Mouse (Mus musculus) forebrain, postnatal 0 days (tissue): ENCODE measurements around the gene Wwc2. TPM values are rescaled to one million over a fixed set of nuclear protein-coding genes. Genes with fewer than 3 reads are reported as not detected.

ENCODE experiments used
- ATAC-seq: fragments of 200-750 bp; cut with Nextera tagmentation; 2 replicates; pipeline ENCODE4 v1.8.0; 2017; ENCODE audit warnings: mild to moderate bottlenecking, moderate library complexity
- DNase-seq: peaks from one replicate; pipeline ENCODE4 v3.0.0-alpha.2; 2015
- H3K27ac ChIP-seq: fragments of 300-500 bp; sonication (generic); 2 replicates; pipeline ENCODE4 v1.5.1; 2014; ENCODE audit warnings: low read depth, mild to moderate bottlenecking, antibody characterized with exemption, low read length, moderate library complexity, mixed read lengths
- H3K27me3 ChIP-seq: fragments of 300-500 bp; sonication (generic); 2 replicates; pipeline ENCODE4 v1.6.1; 2014; ENCODE audit warnings: mild to moderate bottlenecking, low read length, mixed read lengths; ENCODE audit not compliant: insufficient read depth
- H3K36me3 ChIP-seq: fragments of 300-500 bp; sonication (generic); 2 replicates; pipeline ENCODE4 v1.6.1; 2014; ENCODE audit warnings: mild to moderate bottlenecking, moderate library complexity; ENCODE audit not compliant: insufficient read depth
- H3K4me1 ChIP-seq: fragments of 300-500 bp; sonication (generic); 2 replicates; pipeline ENCODE4 v1.6.1; 2014; ENCODE audit warnings: antibody characterized with exemption; ENCODE audit not compliant: insufficient read depth
- H3K4me2 ChIP-seq: fragments of 300-500 bp; sonication (generic); 2 replicates; pipeline ENCODE4 v1.6.1; 2014; ENCODE audit warnings: low read depth, mild to moderate bottlenecking, moderate library complexity
- H3K4me3 ChIP-seq: fragments of 300-500 bp; sonication (generic); 2 replicates; pipeline ENCODE4 v1.5.1; 2014; ENCODE audit warnings: low read depth, low read length, mixed read lengths
- H3K9ac ChIP-seq: fragments of 300-500 bp; sonication (generic); 2 replicates; pipeline ENCODE4 v1.6.1; 2014; ENCODE audit warnings: mild to moderate bottlenecking
- H3K9me3 ChIP-seq: fragments of 300-500 bp; sonication (generic); 2 replicates; pipeline ENCODE4 v1.6.1; 2016; ENCODE audit warnings: low read length
- CTCF ChIP-seq: sonication (generic); IDR thresholded peaks from 2 replicates; pipeline ENCODE4 v1.5.1; 2016; ENCODE audit warnings: antibody characterized with exemption, control low read depth, low read depth
- WGBS: fragments of 180-500 bp; shearing (Covaris S2); extraction: QIAGEN DNeasy Blood & Tissue Kit; methylation state at CpG from one replicate; pipeline ENCODE4 v1.1.7; 2014; 5-methylcytosine and 5-hydroxymethylcytosine counted together
- polyA plus RNA-seq: library from polyadenylated mRNA; unstranded; fragments of >200 nt; fragmentation: Nextera tagmentation; extraction: Ambion mirVana; gene quantifications from 2 replicates; pipeline ENCODE4 v1.2.1, GENCODE M21; 2015
- total RNA-seq: library from RNA; depleted of rRNA; stranded (reverse); fragments of >200 nt; gene quantifications from 2 replicates; pipeline ENCODE4 v1.2.3, GENCODE M21; 2014

Wwc2 gene
- total and polyA plus RNA-seq, 2 experiments from 2014 or later: 4.7 to 8.4 TPM

DNA sequence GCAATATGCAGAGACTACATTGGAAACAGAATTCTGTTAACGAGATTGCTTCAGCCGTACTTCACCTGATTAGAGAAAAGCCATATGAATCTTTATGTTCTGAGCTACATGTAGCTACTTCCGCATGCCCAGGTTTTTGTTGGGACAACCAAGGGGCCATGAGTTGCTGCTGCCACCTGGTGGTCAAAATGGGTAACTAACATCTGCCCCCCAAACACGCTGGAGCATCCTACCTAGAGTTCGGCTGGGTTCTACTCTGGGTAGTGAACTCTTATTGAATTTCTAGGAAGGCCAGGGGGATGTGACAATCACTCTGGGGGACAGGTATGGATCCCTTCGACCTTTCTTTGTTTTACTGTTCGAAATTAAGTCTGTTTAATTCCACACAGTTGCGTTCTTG, 25.8 kb upstream of the Wwc2 start:
- Histone ChIP-seq H3K9me3 (no peaks in the 10 kb centered on the region), H3K4me3 (no peak overlapping the region), H3K36me3 (no peaks in the 10 kb centered on the region), H3K9ac (no peak overlapping the region), H3K4me2 (no peak overlapping the region), H3K4me1 (no peaks in the 10 kb centered on the region), H3K27me3 (no peaks in the 10 kb centered on the region), H3K27ac (no peak overlapping the region)
- DNase-seq: peak; percentile 83
- WGBS: 20% methylated on average over 8 of the region's 8 CpGs
- ATAC-seq: no peak
- peak; percentile 95 for TF ChIP-seq CTCF

DNA sequence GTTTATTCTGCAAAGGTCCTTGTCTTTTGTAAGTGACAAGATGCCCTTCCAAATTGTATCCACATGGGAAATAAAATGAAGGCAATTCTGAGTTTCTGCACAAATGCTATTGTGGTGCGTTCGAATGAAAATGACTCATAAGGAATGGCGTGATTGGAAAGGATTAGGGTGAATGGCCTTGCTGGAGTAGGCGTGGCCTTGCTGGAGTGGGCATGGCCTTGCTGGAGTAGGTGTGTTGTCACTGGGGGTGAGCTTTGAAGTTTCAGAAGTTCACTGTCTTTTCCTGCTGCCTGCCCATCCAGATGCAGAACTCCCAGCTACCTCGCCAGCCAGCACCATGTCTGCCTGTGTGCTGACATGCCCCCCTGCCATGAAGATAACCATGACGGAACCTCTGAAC, 23.7 kb upstream of the Wwc2 start:
- WGBS: 87% methylated on average over 6 of the region's 6 CpGs

DNA sequence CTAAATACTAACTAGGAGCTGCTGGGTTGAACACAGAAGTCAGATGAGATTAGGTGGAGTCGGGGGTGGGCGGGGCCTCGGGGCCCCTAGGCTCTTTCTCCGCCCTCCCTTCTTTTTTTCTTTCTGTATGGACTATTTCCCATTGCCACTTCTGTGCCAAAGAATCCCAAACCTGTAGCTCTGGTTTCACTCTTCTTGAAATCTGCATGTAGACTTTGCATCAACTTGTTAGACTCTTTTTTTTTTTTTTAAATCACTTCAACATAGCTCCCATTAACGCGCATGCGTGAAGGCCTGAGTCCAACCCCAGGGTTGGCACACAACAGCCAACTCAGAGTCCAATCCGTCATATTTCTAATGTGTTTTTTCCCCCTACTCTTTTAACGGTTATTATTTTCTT, 22.6 kb upstream of the Wwc2 start:
- no peaks in the 10 kb centered on the region for H3K36me3 ChIP-seq
- H3K9me3 ChIP-seq: no peaks in the 10 kb centered on the region
- no peak for TF ChIP-seq CTCF
- no peaks in the 10 kb centered on the region for H3K4me1 ChIP-seq
- 95% methylated on average over 9 of the region's 9 CpGs for WGBS
- no peak for ATAC-seq
- H3K27ac ChIP-seq: no peak overlapping the region
- DNase-seq: no peak
- H3K4me2 ChIP-seq: no peak overlapping the region
- no peak overlapping the region for H3K9ac ChIP-seq
- H3K27me3 ChIP-seq: no peaks in the 10 kb centered on the region
- no peak overlapping the region for H3K4me3 ChIP-seq

More for the DNA sequence above, 23.7 kb upstream of the Wwc2 start:
- Histone ChIP-seq H3K27ac (no peak overlapping the region), H3K4me1 (no peaks in the 10 kb centered on the region), H3K27me3 (no peaks in the 10 kb centered on the region), H3K36me3 (no peaks in the 10 kb centered on the region), H3K9ac (no peak overlapping the region), H3K4me2 (no peak overlapping the region), H3K9me3 (no peaks in the 10 kb centered on the region), H3K4me3 (no peak overlapping the region)
- DNase-seq (no peak), ATAC-seq (no peak)
- no peak for TF ChIP-seq CTCF

GRCm38 (mm10) chr8:48011871-48012270, 21.1 kb upstream of the Wwc2 start:
- Histone ChIP-seq H3K27ac (no peak overlapping the region), H3K27me3 (no peaks in the 10 kb centered on the region), H3K9me3 (no peaks in the 10 kb centered on the region), H3K9ac (no peak overlapping the region), H3K4me3 (no peak overlapping the region), H3K36me3 (no peaks in the 10 kb centered on the region), H3K4me2 (no peak overlapping the region), H3K4me1 (no peaks in the 10 kb centered on the region)
- TF ChIP-seq CTCF: no peak
- 82% methylated on average over 10 of the region's 10 CpGs for WGBS
- no peak for ATAC-seq
- DNase-seq: no peak

DNA sequence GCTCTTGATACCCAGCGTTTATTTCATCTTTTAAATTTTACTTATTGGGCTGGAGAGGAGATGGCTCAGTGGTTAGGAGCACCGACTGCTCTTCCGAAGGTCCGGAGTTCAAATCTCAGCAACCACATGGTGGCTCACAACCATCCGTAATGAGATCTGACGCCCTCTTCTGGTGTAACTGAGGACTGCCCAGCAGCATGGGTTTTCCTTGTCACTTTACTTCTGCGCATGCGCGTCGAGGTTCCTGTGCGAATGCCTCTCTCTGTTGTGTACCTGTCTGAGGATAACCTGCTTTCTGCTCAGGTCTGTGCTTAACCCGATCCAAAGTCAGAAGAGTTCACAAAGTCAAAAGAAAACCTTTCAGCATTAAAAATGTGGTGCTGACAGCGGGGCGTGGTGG, 20.3 kb upstream of the Wwc2 start:
- H3K4me1 ChIP-seq: no peaks in the 10 kb centered on the region
- ATAC-seq (no peak), DNase-seq (no peak)
- H3K4me2 ChIP-seq: no peak overlapping the region
- H3K9ac ChIP-seq: no peak overlapping the region
- WGBS: 84% methylated on average over 14 of the region's 14 CpGs
- no peak overlapping the region for H3K4me3 ChIP-seq
- TF ChIP-seq CTCF: no peak
- H3K36me3 ChIP-seq: no peaks in the 10 kb centered on the region
- no peak overlapping the region for H3K27ac ChIP-seq
- no peaks in the 10 kb centered on the region for H3K27me3 ChIP-seq
- no peaks in the 10 kb centered on the region for H3K9me3 ChIP-seq

DNA sequence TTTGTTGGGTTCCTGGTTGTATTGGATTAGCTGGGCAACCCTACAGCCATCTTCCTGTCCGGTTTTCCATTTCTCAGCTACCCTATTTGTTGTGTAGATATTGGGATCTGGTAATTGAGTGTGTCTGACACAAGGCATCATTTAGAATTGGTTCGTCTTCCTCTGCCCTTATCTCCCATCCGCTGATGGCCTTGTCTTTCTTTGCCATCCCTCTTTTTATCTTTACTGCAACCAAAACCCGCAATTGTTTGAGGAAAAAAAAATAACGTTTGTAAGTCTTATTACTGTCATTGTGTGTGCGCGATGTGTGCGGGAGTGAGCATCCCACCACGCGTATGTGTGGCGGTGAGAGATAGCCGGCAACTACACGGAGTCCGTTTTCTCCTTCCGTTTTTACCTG, 18.7 kb upstream of the Wwc2 start:
- WGBS: 90% methylated on average over 15 of the region's 15 CpGs
- ATAC-seq (no peak), DNase-seq (no peak)
- H3K27ac ChIP-seq: no peak overlapping the region
- H3K9ac ChIP-seq: no peak overlapping the region
- H3K4me3 ChIP-seq: no peak overlapping the region
- no peaks in the 10 kb centered on the region for H3K36me3 ChIP-seq
- no peak for TF ChIP-seq CTCF
- H3K9me3 ChIP-seq: no peaks in the 10 kb centered on the region
- H3K27me3 ChIP-seq: no peaks in the 10 kb centered on the region
- no peaks in the 10 kb centered on the region for H3K4me1 ChIP-seq
- H3K4me2 ChIP-seq: no peak overlapping the region

- Histone ChIP-seq H3K4me1 (no peaks in the 10 kb centered on the region), H3K27me3 (no peaks in the 10 kb centered on the region), H3K27ac (no peak overlapping the region), H3K9me3 (no peaks in the 10 kb centered on the region), H3K4me2 (no peak overlapping the region), H3K36me3 (no peaks in the 10 kb centered on the region), H3K4me3 (no peak overlapping the region), H3K9ac (no peak overlapping the region)
- WGBS: 85% methylated on average over 8 of the region's 8 CpGs
- no peak for ATAC-seq
- TF ChIP-seq CTCF: no peak
- no peak for DNase-seq
Observed at GRCm38 (mm10) chr8:48008936-48009335, 18.2 kb upstream of the Wwc2 start.

GRCm38 (mm10) chr8:48006869-48007268, 16.1 kb upstream of the Wwc2 start:
- no peak for TF ChIP-seq CTCF
- Histone ChIP-seq H3K4me2 (no peak overlapping the region), H3K27ac (no peak overlapping the region), H3K9me3 (no peaks in the 10 kb centered on the region), H3K36me3 (no peaks in the 10 kb centered on the region), H3K9ac (no peak overlapping the region), H3K4me3 (no peak overlapping the region), H3K4me1 (no peaks in the 10 kb centered on the region), H3K27me3 (no peaks in the 10 kb centered on the region)
- 92% methylated on average over 4 of the region's 4 CpGs for WGBS
- DNase-seq (no peak), ATAC-seq (no peak)
